Mouse (Mus musculus): Measurements from ENCODE around the gene Noc2l. TPM values are rescaled to one million over a fixed set of nuclear protein-coding genes. Genes with fewer than 3 reads are reported as not detected.

Noc2l gene
- polyA plus RNA-seq, 1 experiment from 2014 or later: 90.3 TPM

GRCm38 (mm10) chr4:156252619-156253018 lies 16.8 kb downstream of the Noc2l start:
- Histone ChIP-seq H3K27ac (no peak overlapping the region), H3K4me2 (no peak overlapping the region), H3K4me1 (peaks cover 22% of the 10 kb centered on the region), H3K36me3 (peaks cover 21% of the 10 kb centered on the region), H3K4me3 (replicated peaks) (no peak overlapping the region), H3K9me3 (replicated peaks) (no peaks in the 10 kb centered on the region), H3K9ac (no peak overlapping the region), H3K27me3 (peaks cover 37% of the 10 kb centered on the region)
- no peak for ATAC-seq (replicated peaks; ENCODE audit: low FRiP score)
- WGBS: 36% methylated on average over 3 of the region's 3 CpGs

GRCm38 (mm10) chr4:156253043-156253442 lies 17.2 kb downstream of the Noc2l start:
- Histone ChIP-seq H3K4me2 (no peak overlapping the region), H3K27me3 (peaks cover 37% of the 10 kb centered on the region), H3K36me3 (peaks cover 17% of the 10 kb centered on the region), H3K27ac (no peak overlapping the region), H3K9me3 (replicated peaks) (no peaks in the 10 kb centered on the region), H3K4me1 (peaks cover 22% of the 10 kb centered on the region), H3K4me3 (replicated peaks) (no peak overlapping the region), H3K9ac (no peak overlapping the region)
- ATAC-seq (replicated peaks; ENCODE audit: low FRiP score): peak; percentile 63; the same call in 1 of the 2 replicates
- 44% methylated on average over 7 of the region's 7 CpGs for WGBS

GRCm38 (mm10) chr4:156254361-156255077 lies 18.7 kb downstream of the Noc2l start:
- H3K4me2 ChIP-seq: peak overlapping the region; percentile 43
- H3K9ac ChIP-seq: no peak overlapping the region
- peaks cover 37% of the 10 kb centered on the region for H3K27me3 ChIP-seq
- no peak overlapping the region for H3K27ac ChIP-seq
- peaks cover 22% of the 10 kb centered on the region for H3K4me1 ChIP-seq
- H3K4me3 ChIP-seq (replicated peaks): peak overlapping the region; percentile 22
- H3K9me3 ChIP-seq (replicated peaks): no peaks in the 10 kb centered on the region
- peaks cover 2% of the 10 kb centered on the region for H3K36me3 ChIP-seq
- 2% methylated on average over 30 of the region's 30 CpGs for WGBS
- peak; percentile 72 for ATAC-seq (replicated peaks; ENCODE audit: low FRiP score)

GRCm38 (mm10) chr4:156255078-156255839 lies 19.4 kb downstream of the Noc2l start, which contains the start of gene Samd11:
Gene Samd11, minus strand, starts transcription at chr4:156255657.
- peaks cover 18% of the 10 kb centered on the region for H3K4me1 ChIP-seq
- WGBS: 3% methylated on average over 26 of the region's 26 CpGs
- peak; percentile 37; the same call in 1 of the 2 replicates for ATAC-seq (replicated peaks; ENCODE audit: low FRiP score)
- no peaks in the 10 kb centered on the region for H3K36me3 ChIP-seq
- H3K27ac ChIP-seq: no peak within 1 kb of the TSS
- H3K4me3 ChIP-seq (replicated peaks): peak within 1 kb of the TSS; percentile 22
- H3K9me3 ChIP-seq (replicated peaks): no peaks in the 10 kb centered on the region
- H3K9ac ChIP-seq: no peak within 1 kb of the TSS
- H3K4me2 ChIP-seq: peak within 1 kb of the TSS; percentile 43
- peaks cover 37% of the 10 kb centered on the region for H3K27me3 ChIP-seq

Small RNAs within 50 kb of the gene (microRNA-seq; reads per million reads assigned to microRNA genes)
- 3.3 reads per million, percentile 15 among the genes with 10 or more reads in this experiment for gene Mir7658

Other genes with a start within 250 kb of the Noc2l start
- gene B3galt6, start 243.4 kb upstream of the Noc2l start, polyA plus RNA-seq (2015; fragmentation: Nextera tagmentation; extraction: Ambion mirVana): 17.5 and 18.1 TPM in 2 replicates
- 158 and 161 TPM in 2 replicates for gene Sdf4, start 243.1 kb upstream of the Noc2l start, polyA plus RNA-seq (2015; fragmentation: Nextera tagmentation; extraction: Ambion mirVana)
- gene Tnfrsf4, start 222.2 kb upstream of the Noc2l start, polyA plus RNA-seq (2015; fragmentation: Nextera tagmentation; extraction: Ambion mirVana): 0.72 and 0.78 TPM in 2 replicates
- gene Tnfrsf18, start 209.8 kb upstream of the Noc2l start, polyA plus RNA-seq (2015; fragmentation: Nextera tagmentation; extraction: Ambion mirVana): 1.7 and 2.4 TPM in 2 replicates
- 7.8 TPM in 2 replicates for gene Ttll10, start 176.6 kb upstream of the Noc2l start, polyA plus RNA-seq (2015; fragmentation: Nextera tagmentation; extraction: Ambion mirVana)
- 39.4 and 42.8 TPM in 2 replicates for gene 9430015G10Rik, start 126.0 kb upstream of the Noc2l start, polyA plus RNA-seq (2015; fragmentation: Nextera tagmentation; extraction: Ambion mirVana)
- gene Rnf223, start 105.5 kb upstream of the Noc2l start, polyA plus RNA-seq (2015; fragmentation: Nextera tagmentation; extraction: Ambion mirVana): 0.14 and 0.34 TPM in 2 replicates
- gene Agrn, start 38.5 kb upstream of the Noc2l start, polyA plus RNA-seq (2015; fragmentation: Nextera tagmentation; extraction: Ambion mirVana): 83.9 and 96.4 TPM in 2 replicates
- 2.4 and 2.5 TPM in 2 replicates for gene Isg15, start 35.2 kb upstream of the Noc2l start, polyA plus RNA-seq (2015; fragmentation: Nextera tagmentation; extraction: Ambion mirVana)
- gene AW011738, start 32.7 kb upstream of the Noc2l start, polyA plus RNA-seq (2015; fragmentation: Nextera tagmentation; extraction: Ambion mirVana): 7.6 and 7.8 TPM in 2 replicates
- 0.84 and 1.0 TPM in 2 replicates for gene Perm1, start 20.1 kb upstream of the Noc2l start, polyA plus RNA-seq (2015; fragmentation: Nextera tagmentation; extraction: Ambion mirVana)
- 19.1 and 21.4 TPM in 2 replicates for gene Plekhn1, start 1.2 kb upstream of the Noc2l start, polyA plus RNA-seq (2015; fragmentation: Nextera tagmentation; extraction: Ambion mirVana)
- gene Samd11, start 19.6 kb downstream of the Noc2l start, polyA plus RNA-seq (2015; fragmentation: Nextera tagmentation; extraction: Ambion mirVana): 0.50 and 1.2 TPM in 2 replicates
- gene Vmn2r-ps159, start 95.1 kb downstream of the Noc2l start, polyA plus RNA-seq (2015; fragmentation: Nextera tagmentation; extraction: Ambion mirVana): not detected in 2 replicates

Data from kidney, embryonic 15.5 days (tissue).